Mouse (Mus musculus) E14TG2a.4 (cell line): ENCODE results near the gene Epb41l4b.

Source experiments
- CTCF ChIP-seq: conservative IDR thresholded peaks from 2 replicates; pipeline ENCODE4 v1.5.1; 2014; ENCODE audit warnings: low read length
- NANOG ChIP-seq: IDR thresholded peaks from 2 replicates; pipeline ENCODE4 v1.6.1; 2014; ENCODE audit warnings: borderline replicate concordance, low read length, mixed read lengths

DNA sequence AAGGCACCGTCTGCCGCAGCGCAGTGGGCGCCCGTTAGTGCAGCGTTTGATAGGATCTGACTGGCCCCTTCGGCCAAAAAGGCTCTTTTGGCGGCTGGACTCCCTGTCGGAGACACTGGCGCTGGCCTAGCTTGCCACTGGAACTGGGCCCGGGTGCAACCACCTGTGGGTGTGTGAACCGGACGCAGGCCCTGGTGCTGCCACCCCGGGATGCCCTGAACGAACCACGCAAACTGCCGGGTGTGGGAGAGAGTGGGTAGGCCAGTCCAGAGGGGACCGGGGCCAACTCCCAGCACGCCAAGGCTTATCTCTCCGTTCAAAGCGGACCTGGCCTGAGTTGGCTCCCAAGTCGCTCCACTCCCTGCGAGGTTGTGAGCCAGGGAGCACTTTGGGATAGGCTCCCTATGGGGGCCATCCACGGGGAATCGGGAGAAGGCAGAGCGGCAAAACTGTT, 1.3 kb downstream of the Epb41l4b start:
- TF ChIP-seq CTCF (no peak), NANOG (no peak)
